Mouse (Mus musculus): ENCODE data around the gene Kcp. TPM values are rescaled to one million over a fixed set of nuclear protein-coding genes. Genes with fewer than 3 reads are reported as not detected.

Kcp gene
- polyA plus RNA-seq, 2 experiments = 27.1 to 92.4 TPM

GRCm38 (mm10) chr6:29506834-29507233 is 918 bp downstream of the Kcp start:
- WGBS = 12% methylated on average over 8 of the region's 8 CpGs
- no peak for ATAC-seq (ENCODE audit: low FRiP score, low read depth)
- Histone ChIP-seq H3K9ac (ENCODE audit: low read depth, low read length, severe bottlenecking) (peak overlapping the region; percentile 72), H3K4me2 (replicated peaks; ENCODE audit: low read depth, low read length, severe bottlenecking) (peak overlapping the region; percentile 58), H3K4me3 (replicated peaks; ENCODE audit: low read length) (peak overlapping the region; percentile 62), H3K9me3 (ENCODE audit: control insufficient read depth, low read length) (no peaks in the 10 kb centered on the region), H3K36me3 (ENCODE audit: control insufficient read depth, insufficient read depth, low read length) (0 out of 2 replicates have a peak, but pooled peaks cover 3% of the 10 kb centered on the region), H3K27ac (replicated peaks; ENCODE audit: low read depth, low read length) (no peak overlapping the region), H3K27me3 (ENCODE audit: control insufficient read depth, insufficient read depth, low read length) (no peaks in the 10 kb centered on the region), H3K4me1 (ENCODE audit: control insufficient read depth, insufficient read depth, low read length) (peaks cover 18% of the 10 kb centered on the region)
- no peak for DNase-seq (ENCODE audit: low spot score)
- no peak for TF ChIP-seq POLR2A (IDR thresholded peaks at IDR 0.05; ENCODE audit: borderline replicate concordance, extremely low read depth, insufficient read depth, insufficient read length)

DNA sequence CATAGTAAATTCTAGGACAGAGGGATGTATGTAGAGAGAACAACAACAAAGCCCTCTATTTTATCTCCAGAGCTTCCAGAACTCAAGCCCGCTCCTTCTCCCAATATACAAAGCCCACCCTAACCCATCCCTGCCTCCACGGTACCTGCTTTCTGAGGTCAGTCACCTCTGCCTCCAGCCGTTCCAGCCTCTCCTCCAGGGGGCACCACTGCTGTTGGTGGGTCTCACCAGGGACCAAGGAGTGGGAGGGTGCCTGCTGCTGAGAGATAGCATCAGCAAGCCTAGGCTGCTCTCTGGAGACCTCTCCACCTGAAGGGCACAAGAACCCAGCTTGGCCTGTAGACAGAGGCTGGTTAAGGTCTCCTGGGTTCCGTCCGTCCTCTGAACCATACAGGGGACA is 2.3 kb downstream of the Kcp start:
- 83% methylated on average over 5 of the region's 5 CpGs for WGBS
- TF ChIP-seq POLR2A (IDR thresholded peaks at IDR 0.05; ENCODE audit: borderline replicate concordance, extremely low read depth, insufficient read depth, insufficient read length) = no peak
- Histone ChIP-seq H3K36me3 (ENCODE audit: control insufficient read depth, insufficient read depth, low read length) (peaks cover 5% of the 10 kb centered on the region; the same call in 1 of the 2 replicates), H3K9ac (ENCODE audit: low read depth, low read length, severe bottlenecking) (no peak overlapping the region), H3K4me1 (ENCODE audit: control insufficient read depth, insufficient read depth, low read length) (peaks cover 18% of the 10 kb centered on the region), H3K27ac (replicated peaks; ENCODE audit: low read depth, low read length) (no peak overlapping the region), H3K4me3 (replicated peaks; ENCODE audit: low read length) (no peak overlapping the region), H3K9me3 (ENCODE audit: control insufficient read depth, low read length) (no peaks in the 10 kb centered on the region), H3K27me3 (ENCODE audit: control insufficient read depth, insufficient read depth, low read length) (no peaks in the 10 kb centered on the region), H3K4me2 (replicated peaks; ENCODE audit: low read depth, low read length, severe bottlenecking) (no peak overlapping the region)
- DNase-seq (ENCODE audit: low spot score) (no peak), ATAC-seq (ENCODE audit: low FRiP score, low read depth) (no peak)

- Histone ChIP-seq H3K27ac (replicated peaks; ENCODE audit: low read depth, low read length) (no peak overlapping the region), H3K9ac (ENCODE audit: low read depth, low read length, severe bottlenecking) (no peak overlapping the region), H3K4me3 (replicated peaks; ENCODE audit: low read length) (no peak overlapping the region), H3K4me2 (replicated peaks; ENCODE audit: low read depth, low read length, severe bottlenecking) (no peak overlapping the region), H3K4me1 (ENCODE audit: control insufficient read depth, insufficient read depth, low read length) (peaks cover 5% of the 10 kb centered on the region; the same call in 1 of the 2 replicates), H3K36me3 (ENCODE audit: control insufficient read depth, insufficient read depth, low read length) (peaks cover 25% of the 10 kb centered on the region), H3K9me3 (ENCODE audit: control insufficient read depth, low read length) (no peaks in the 10 kb centered on the region), H3K27me3 (ENCODE audit: control insufficient read depth, insufficient read depth, low read length) (no peaks in the 10 kb centered on the region)
- DNase-seq (ENCODE audit: low spot score) (no peak), ATAC-seq (ENCODE audit: low FRiP score, low read depth) (no peak)
- 100% methylated on average over 1 of the region's 1 CpGs for WGBS
- no peak for TF ChIP-seq POLR2A (IDR thresholded peaks at IDR 0.05; ENCODE audit: borderline replicate concordance, extremely low read depth, insufficient read depth, insufficient read length)
Measured at GRCm38 (mm10) chr6:29501599-29501998, 6.2 kb downstream of the Kcp start.

DNA sequence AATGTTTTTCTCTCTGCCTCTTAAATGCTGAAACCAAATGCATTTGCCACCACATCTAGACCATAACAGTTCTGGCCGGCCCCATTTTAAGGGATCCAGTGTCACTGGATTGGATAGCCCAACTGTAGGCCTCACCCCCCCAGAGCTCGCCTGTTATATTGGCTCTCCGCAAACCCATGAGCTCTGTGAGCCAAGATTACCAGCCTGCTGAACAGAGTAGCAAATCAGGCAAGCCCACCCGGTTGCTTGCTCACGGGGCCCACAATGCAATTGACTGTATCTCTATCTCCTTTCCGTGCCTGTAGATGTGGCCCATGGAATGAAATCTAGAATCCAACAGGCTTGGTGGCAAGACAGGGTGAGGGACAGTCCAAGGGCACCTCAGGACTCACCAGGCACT is 6.9 kb downstream of the Kcp start:
- 90% methylated on average over 6 of the region's 6 CpGs for WGBS
- ATAC-seq (ENCODE audit: low FRiP score, low read depth) = no peak

GRCm38 (mm10) chr6:29500177-29500576 is 7.6 kb downstream of the Kcp start:
- Histone ChIP-seq H3K4me3 (replicated peaks; ENCODE audit: low read length) (no peak overlapping the region), H3K9me3 (ENCODE audit: control insufficient read depth, low read length) (no peaks in the 10 kb centered on the region), H3K27me3 (ENCODE audit: control insufficient read depth, insufficient read depth, low read length) (no peaks in the 10 kb centered on the region), H3K4me2 (replicated peaks; ENCODE audit: low read depth, low read length, severe bottlenecking) (no peak overlapping the region), H3K36me3 (ENCODE audit: control insufficient read depth, insufficient read depth, low read length) (peaks cover 33% of the 10 kb centered on the region), H3K9ac (ENCODE audit: low read depth, low read length, severe bottlenecking) (no peak overlapping the region), H3K4me1 (ENCODE audit: control insufficient read depth, insufficient read depth, low read length) (no peaks in the 10 kb centered on the region), H3K27ac (replicated peaks; ENCODE audit: low read depth, low read length) (no peak overlapping the region)
- ATAC-seq (ENCODE audit: low FRiP score, low read depth) (no peak), DNase-seq (ENCODE audit: low spot score) (no peak)
- 91% methylated on average over 7 of the region's 7 CpGs for WGBS
- TF ChIP-seq POLR2A (IDR thresholded peaks at IDR 0.05; ENCODE audit: borderline replicate concordance, extremely low read depth, insufficient read depth, insufficient read length) = no peak

More for the DNA sequence above, 6.9 kb downstream of the Kcp start:
- Histone ChIP-seq H3K4me1 (ENCODE audit: control insufficient read depth, insufficient read depth, low read length) (no peaks in the 10 kb centered on the region), H3K9ac (ENCODE audit: low read depth, low read length, severe bottlenecking) (no peak overlapping the region), H3K36me3 (ENCODE audit: control insufficient read depth, insufficient read depth, low read length) (peaks cover 32% of the 10 kb centered on the region), H3K27ac (replicated peaks; ENCODE audit: low read depth, low read length) (no peak overlapping the region), H3K9me3 (ENCODE audit: control insufficient read depth, low read length) (no peaks in the 10 kb centered on the region), H3K27me3 (ENCODE audit: control insufficient read depth, insufficient read depth, low read length) (no peaks in the 10 kb centered on the region), H3K4me3 (replicated peaks; ENCODE audit: low read length) (no peak overlapping the region), H3K4me2 (replicated peaks; ENCODE audit: low read depth, low read length, severe bottlenecking) (no peak overlapping the region)
- no peak for DNase-seq (ENCODE audit: low spot score)
- TF ChIP-seq POLR2A (IDR thresholded peaks at IDR 0.05; ENCODE audit: borderline replicate concordance, extremely low read depth, insufficient read depth, insufficient read length) = no peak

- TF ChIP-seq POLR2A (IDR thresholded peaks at IDR 0.05; ENCODE audit: borderline replicate concordance, extremely low read depth, insufficient read depth, insufficient read length) = no peak
- H3K27me3 ChIP-seq (ENCODE audit: control insufficient read depth, insufficient read depth, low read length) = no peaks in the 10 kb centered on the region
- WGBS = 65% methylated on average over 2 of the region's 2 CpGs
- no peaks in the 10 kb centered on the region for H3K4me1 ChIP-seq (ENCODE audit: control insufficient read depth, insufficient read depth, low read length)
- H3K4me3 ChIP-seq (replicated peaks; ENCODE audit: low read length) = no peak overlapping the region
- no peak overlapping the region for H3K27ac ChIP-seq (replicated peaks; ENCODE audit: low read depth, low read length)
- no peaks in the 10 kb centered on the region for H3K9me3 ChIP-seq (ENCODE audit: control insufficient read depth, low read length)
- ATAC-seq (ENCODE audit: low FRiP score, low read depth) = no peak
- no peak overlapping the region for H3K4me2 ChIP-seq (replicated peaks; ENCODE audit: low read depth, low read length, severe bottlenecking)
- no peak for DNase-seq (ENCODE audit: low spot score)
- H3K9ac ChIP-seq (ENCODE audit: low read depth, low read length, severe bottlenecking) = no peak overlapping the region
- peaks cover 39% of the 10 kb centered on the region for H3K36me3 ChIP-seq (ENCODE audit: control insufficient read depth, insufficient read depth, low read length)
Measured at GRCm38 (mm10) chr6:29497791-29498190, 10.0 kb downstream of the Kcp start.

Data from limb, embryonic 14.5 days (tissue).